Mouse (Mus musculus) adrenal gland, postnatal 14 days (tissue): ENCODE results near the gene Sh3gl2. TPM values are rescaled to one million over a fixed set of nuclear protein-coding genes. Genes with fewer than 3 reads are reported as not detected.
A peak's percentile ranks its signal among the peaks of the same experiment; 100 is the strongest.

Source experiments
- DNase-seq: peaks from one replicate; pipeline ENCODE4 v3.0.0; 2021; ENCODE audit warnings: mixed read lengths
- long read RNA-seq, 2 experiments: library from polyadenylated mRNA; stranded (forward); transcript quantifications; one replicate each; pipeline ENCODE4 v2.0.0; 2021
- total RNA-seq: library from RNA; stranded (reverse); gene quantifications from 2 replicates; pipeline ENCODE4 v1.2.3, GENCODE M21; 2021

Gene Sh3gl2
- total RNA-seq, result 17.3 and 20.4 TPM in 2 replicates
- long read RNA-seq, experiment 1, transcript Sh3gl2-201 (9 exons, 2,822 nt), result major isoform, 16 of 18 reads
- long read RNA-seq, experiment 1, partial matches to known transcripts, result 0 of 18 reads
- long read RNA-seq, experiment 1, other reads (novel, unspliced or antisense), result 2 of 18 reads
- long read RNA-seq, experiment 2, transcript Sh3gl2-201 (9 exons, 2,822 nt), result major isoform, 13 of 14 reads
- long read RNA-seq, experiment 2, partial matches to known transcripts, result 0 of 14 reads
- long read RNA-seq, experiment 2, other reads (novel, unspliced or antisense), result 1 of 14 reads

GRCm38 (mm10) chr4:85205071-85205635, at the start of gene Sh3gl2:
Sh3gl2 (plus strand) TSS chr4:85205126.
- DNase-seq, result peak; percentile 73

- no peak for DNase-seq
Measured at GRCm38 (mm10) chr4:85161156-85161555, 43.8 kb upstream of the Sh3gl2 start.

- DNase-seq, result peak; percentile 73
Measured at GRCm38 (mm10) chr4:85162468-85163312, 42.2 kb upstream of the Sh3gl2 start.

GRCm38 (mm10) chr4:85163313-85163615, 41.7 kb upstream of the Sh3gl2 start:
- DNase-seq, result no peak

- DNase-seq, result no peak
Measured at GRCm38 (mm10) chr4:85168001-85168400, 36.9 kb upstream of the Sh3gl2 start.

- DNase-seq, result no peak
Measured at GRCm38 (mm10) chr4:85175466-85175865, 29.5 kb upstream of the Sh3gl2 start.

GRCm38 (mm10) chr4:85178394-85179051, 26.4 kb upstream of the Sh3gl2 start:
- no peak for DNase-seq

- DNase-seq, result peak; percentile 16
Measured at GRCm38 (mm10) chr4:85186011-85186410, 18.9 kb upstream of the Sh3gl2 start.

- DNase-seq, result peak; percentile 60
Measured at GRCm38 (mm10) chr4:85196201-85196600, 8.7 kb upstream of the Sh3gl2 start.

- DNase-seq, result no peak
Measured at GRCm38 (mm10) chr4:85198431-85198830, 6.5 kb upstream of the Sh3gl2 start.

GRCm38 (mm10) chr4:85202582-85202981, 2.3 kb upstream of the Sh3gl2 start:
- DNase-seq, result peak; percentile 49

- peak; percentile 65 for DNase-seq
Measured at GRCm38 (mm10) chr4:85205636-85206211, 798 bp downstream of the Sh3gl2 start.

- DNase-seq, result no peak
Measured at GRCm38 (mm10) chr4:85206675-85207400, 1.9 kb downstream of the Sh3gl2 start.

GRCm38 (mm10) chr4:85207515-85207914, 2.6 kb downstream of the Sh3gl2 start:
- DNase-seq, result no peak

GRCm38 (mm10) chr4:85208531-85208930, 3.6 kb downstream of the Sh3gl2 start:
- no peak for DNase-seq

- no peak for DNase-seq
Measured at GRCm38 (mm10) chr4:85210953-85211352, 6.0 kb downstream of the Sh3gl2 start.

GRCm38 (mm10) chr4:85217003-85217402, 12.1 kb downstream of the Sh3gl2 start:
- DNase-seq, result no peak

GRCm38 (mm10) chr4:85222716-85223115, 17.8 kb downstream of the Sh3gl2 start:
- DNase-seq, result no peak

- DNase-seq, result no peak
Measured at GRCm38 (mm10) chr4:85226731-85227130, 21.8 kb downstream of the Sh3gl2 start.

- DNase-seq, result no peak
Measured at GRCm38 (mm10) chr4:85227664-85228588, 23.0 kb downstream of the Sh3gl2 start.

GRCm38 (mm10) chr4:85228589-85228948, 23.6 kb downstream of the Sh3gl2 start:
- DNase-seq, result no peak
